Mouse (Mus musculus): ENCODE measurements around the gene Ubald2. TPM values are rescaled to one million over a fixed set of nuclear protein-coding genes. Genes with fewer than 3 reads are reported as not detected.
A peak's percentile ranks its signal among the peaks of the same experiment; 100 is the strongest.
"Not testable (repeated sequence)": the region's sequence is repeated elsewhere in the genome, so short reads cannot be mapped to it uniquely, and the experiment has no call there.

The Ubald2 gene
- polyA plus RNA-seq, 2 experiments = 50.3 to 70.9 TPM

DNA sequence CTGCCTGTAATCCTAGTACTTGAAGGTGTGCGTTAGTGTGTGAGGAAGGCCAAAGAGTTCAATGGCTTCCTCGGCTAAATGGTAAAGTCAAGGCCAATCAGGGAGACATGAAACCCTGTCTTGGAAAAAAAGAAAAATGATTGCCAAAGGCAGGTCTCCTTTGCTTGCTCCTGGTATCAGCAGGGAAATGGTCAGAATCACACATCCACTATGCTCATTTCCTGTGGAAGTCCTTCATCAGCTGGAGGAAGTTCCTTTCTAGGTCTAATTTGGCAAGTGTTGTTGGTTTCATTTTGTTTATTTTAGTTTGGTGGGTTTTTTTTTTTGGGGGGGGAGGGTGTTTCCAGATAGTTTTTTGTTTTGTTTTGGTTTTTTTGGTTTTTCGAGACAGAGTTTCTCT, 24.9 kb upstream of the Ubald2 start:
- no peak for ATAC-seq (ENCODE audit: insufficient read depth)

GRCm38 (mm10) chr11:116410415-116410814, 23.5 kb upstream of the Ubald2 start:
- not testable (repeated sequence) for ATAC-seq (ENCODE audit: insufficient read depth); H3K27ac ChIP-seq
- 78% methylated on average over 4 of the region's 4 CpGs for WGBS (ENCODE audit: insufficient replicate concordance)

More for the DNA sequence above, 24.9 kb upstream of the Ubald2 start:
- Histone ChIP-seq H3K27ac (no peak overlapping the region), H3K4me2 (ENCODE audit: low read depth) (no peak overlapping the region), H3K36me3 (replicated peaks; ENCODE audit: control insufficient read depth, insufficient read depth, low read depth) (no peaks in the 10 kb centered on the region), H3K9me3 (ENCODE audit: control insufficient read depth, low read length) (no peaks in the 10 kb centered on the region), H3K4me1 (replicated peaks; ENCODE audit: control insufficient read depth in 2 of 2, insufficient read depth in 2 of 2, low read length in 1 of 2) (peaks cover 4 to 10% of the 10 kb centered on the region in 2 experiments), H3K9ac (replicated peaks) (no peak overlapping the region), H3K4me3 (ENCODE audit: insufficient read depth in 1 of 2, low read depth in 2 of 2, low read length in 2 of 2) (no peak overlapping the region), H3K27me3 (ENCODE audit: control insufficient read depth, insufficient read depth, low read length) (peaks cover 21% of the 10 kb centered on the region)
- WGBS (ENCODE audit: insufficient replicate concordance) = 71% methylated on average over 3 of the region's 3 CpGs
- TF ChIP-seq CTCF (IDR thresholded peaks at IDR 0.05; ENCODE audit: low read depth) (no peak), EP300 (IDR thresholded peaks at IDR 0.05; ENCODE audit: low read depth) (no peak)
- DNase-seq (ENCODE audit: low read depth in 3 of 3, low spot score in 3 of 3) = no peak

GRCm38 (mm10) chr11:116411582-116411981, 22.3 kb upstream of the Ubald2 start:
- no peak overlapping the region for H3K4me3 ChIP-seq (ENCODE audit: insufficient read depth in 1 of 2, low read depth in 2 of 2, low read length in 2 of 2)
- H3K9ac ChIP-seq (replicated peaks) = no peak overlapping the region
- no peak overlapping the region; the same call in 1 of the 2 replicates for H3K4me2 ChIP-seq (ENCODE audit: low read depth)
- H3K4me1 ChIP-seq (replicated peaks; ENCODE audit: control insufficient read depth in 2 of 2, insufficient read depth in 2 of 2, low read length in 1 of 2) = peaks cover 4 to 10% of the 10 kb centered on the region in 2 experiments
- no peaks in the 10 kb centered on the region for H3K36me3 ChIP-seq (replicated peaks; ENCODE audit: control insufficient read depth, insufficient read depth, low read depth)
- H3K27me3 ChIP-seq (ENCODE audit: control insufficient read depth, insufficient read depth, low read length) = peaks cover 21% of the 10 kb centered on the region
- DNase-seq (ENCODE audit: low read depth in 3 of 3, low spot score in 3 of 3) (no peak), ATAC-seq (ENCODE audit: insufficient read depth) (no peak)
- TF ChIP-seq EP300 (IDR thresholded peaks at IDR 0.05; ENCODE audit: low read depth) (no peak), CTCF (IDR thresholded peaks at IDR 0.05; ENCODE audit: low read depth) (no peak)
- no peak overlapping the region for H3K27ac ChIP-seq
- WGBS (ENCODE audit: insufficient replicate concordance) = 44% methylated on average over 6 of the region's 6 CpGs
- no peaks in the 10 kb centered on the region for H3K9me3 ChIP-seq (ENCODE audit: control insufficient read depth, low read length)

More at GRCm38 (mm10) chr11:116410415-116410814, 23.5 kb upstream of the Ubald2 start:
- H3K4me3 ChIP-seq (ENCODE audit: insufficient read depth in 1 of 2, low read depth in 2 of 2, low read length in 2 of 2); H3K36me3 ChIP-seq (replicated peaks; ENCODE audit: control insufficient read depth, insufficient read depth, low read depth); H3K4me2 ChIP-seq (ENCODE audit: low read depth); H3K9me3 ChIP-seq (ENCODE audit: control insufficient read depth, low read length); H3K9ac ChIP-seq (replicated peaks); DNase-seq (ENCODE audit: low read depth in 3 of 3, low spot score in 3 of 3): not testable (repeated sequence)
- peaks cover 4 to 10% of the 10 kb centered on the region in 2 experiments for H3K4me1 ChIP-seq (replicated peaks; ENCODE audit: control insufficient read depth in 2 of 2, insufficient read depth in 2 of 2, low read length in 1 of 2)
- peaks cover 21% of the 10 kb centered on the region for H3K27me3 ChIP-seq (ENCODE audit: control insufficient read depth, insufficient read depth, low read length)

GRCm38 (mm10) chr11:116412028-116412827, 21.7 kb upstream of the Ubald2 start:
- DNase-seq (ENCODE audit: low read depth in 3 of 3, low spot score in 3 of 3) (no peak), ATAC-seq (ENCODE audit: insufficient read depth) (peak; percentile 62; the same call in 1 of the 2 replicates)
- peaks cover 4 to 10% of the 10 kb centered on the region in 2 experiments for H3K4me1 ChIP-seq (replicated peaks; ENCODE audit: control insufficient read depth in 2 of 2, insufficient read depth in 2 of 2, low read length in 1 of 2)
- TF ChIP-seq CTCF (IDR thresholded peaks at IDR 0.05; ENCODE audit: low read depth) (no peak), EP300 (IDR thresholded peaks at IDR 0.05; ENCODE audit: low read depth) (no peak)
- no peaks in the 10 kb centered on the region for H3K36me3 ChIP-seq (replicated peaks; ENCODE audit: control insufficient read depth, insufficient read depth, low read depth)
- no peak overlapping the region for H3K27ac ChIP-seq
- no peaks in the 10 kb centered on the region for H3K9me3 ChIP-seq (ENCODE audit: control insufficient read depth, low read length)
- H3K27me3 ChIP-seq (ENCODE audit: control insufficient read depth, insufficient read depth, low read length) = peaks cover 21% of the 10 kb centered on the region
- H3K4me2 ChIP-seq (ENCODE audit: low read depth) = peak overlapping the region; percentile 99
- H3K9ac ChIP-seq (replicated peaks) = peak overlapping the region; percentile 69
- WGBS (ENCODE audit: insufficient replicate concordance) = under 1% methylated on average over 76 of the region's 76 CpGs
- H3K4me3 ChIP-seq (ENCODE audit: insufficient read depth in 1 of 2, low read depth in 2 of 2, low read length in 2 of 2) = peak overlapping the region; percentile 65 to 75

DNA sequence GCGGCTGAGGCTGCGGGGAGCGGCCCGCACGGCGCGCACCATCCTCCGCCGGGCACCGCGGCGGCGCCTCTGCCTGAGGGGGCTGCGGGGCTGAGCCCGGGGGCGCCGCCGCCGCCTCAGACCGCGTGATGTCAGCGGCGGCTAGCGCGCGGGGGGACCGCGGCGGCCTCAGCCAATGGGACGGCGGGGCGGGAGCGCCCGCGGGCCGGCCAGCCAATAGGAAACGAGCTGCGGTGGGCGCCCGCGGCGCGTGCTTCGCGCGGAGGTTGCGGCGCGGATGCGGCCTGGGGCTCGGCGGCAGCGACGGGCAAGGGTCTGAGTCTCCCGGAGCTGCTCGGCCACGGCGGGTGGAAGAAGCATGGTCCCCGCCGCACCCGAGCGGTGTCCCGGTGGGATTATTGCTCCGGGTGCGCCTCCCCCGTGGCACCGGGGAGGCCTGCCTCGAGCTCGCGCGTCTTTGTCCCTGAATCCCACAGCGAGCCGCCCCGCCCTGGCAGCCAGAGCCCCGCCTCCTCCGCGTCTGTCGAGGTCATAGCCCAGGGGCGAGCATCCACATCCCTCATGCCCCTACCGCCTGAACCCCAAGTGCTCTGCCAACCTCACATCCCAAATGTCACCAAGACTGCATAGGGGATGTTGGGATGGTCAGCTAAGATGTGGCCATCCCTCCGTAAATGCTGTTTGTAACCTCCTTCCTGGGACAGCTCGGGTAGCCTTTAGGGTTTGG, 20.8 kb upstream of the Ubald2 start, which contains the start of gene Rnf157:
Rnf157 (minus strand) TSS at position 129 of the 727 bp plus-strand sequence.
- TF ChIP-seq EP300 (IDR thresholded peaks at IDR 0.05; ENCODE audit: low read depth) (no peak), CTCF (IDR thresholded peaks at IDR 0.05; ENCODE audit: low read depth) (no peak)
- peak; percentile 89 for ATAC-seq (ENCODE audit: insufficient read depth)
- Histone ChIP-seq H3K36me3 (replicated peaks; ENCODE audit: control insufficient read depth, insufficient read depth, low read depth) (no peaks in the 10 kb centered on the region), H3K9ac (replicated peaks) (peak within 1 kb of the TSS; percentile 69), H3K9me3 (ENCODE audit: control insufficient read depth, low read length) (no peaks in the 10 kb centered on the region), H3K27me3 (ENCODE audit: control insufficient read depth, insufficient read depth, low read length) (peaks cover 21% of the 10 kb centered on the region), H3K4me1 (replicated peaks; ENCODE audit: control insufficient read depth in 2 of 2, insufficient read depth in 2 of 2, low read length in 1 of 2) (peaks cover 4 to 10% of the 10 kb centered on the region in 2 experiments), H3K27ac (no peak within 1 kb of the TSS), H3K4me3 (ENCODE audit: insufficient read depth in 1 of 2, low read depth in 2 of 2, low read length in 2 of 2) (peak within 1 kb of the TSS; percentile 65 to 75), H3K4me2 (ENCODE audit: low read depth) (peak within 1 kb of the TSS; percentile 99)
- peak in 1 of 3 experiments; percentile 36 for DNase-seq (ENCODE audit: low read depth in 3 of 3, low spot score in 3 of 3)
- WGBS (ENCODE audit: insufficient replicate concordance) = 3% methylated on average over 62 of the region's 82 CpGs
